Mouse (Mus musculus) CH12.LX (cell line): ENCODE data around the gene Lgi2. TPM values are rescaled to one million over a fixed set of nuclear protein-coding genes. Genes with fewer than 3 reads are reported as not detected.

Experiments used
- DNase-seq: peaks from one replicate; pipeline ENCODE4 v3.0.0-alpha.2; 2013; ENCODE audit errors: extremely low read depth
- H3K27ac ChIP-seq: 2 replicates; pipeline ENCODE4 v1.5.1; 2012; ENCODE audit warnings: low read depth, mild to moderate bottlenecking, control low read depth, moderate library complexity; ENCODE audit not compliant: insufficient read depth
- H3K27me3 ChIP-seq: replicated peaks from 2 replicates; pipeline ENCODE3; 2012; ENCODE audit warnings: inconsistent platforms
- H3K36me3 ChIP-seq, 2 experiments: replicated peaks in 1 of 2; 2 replicates each; pipeline versions ENCODE3 to v1.6.1; 2012; ENCODE audit warnings: inconsistent platforms in 1 of 2, low read length in 1 of 2, mild to moderate bottlenecking in 1 of 2, mixed read lengths in 1 of 2, moderate library complexity in 1 of 2; ENCODE audit not compliant: control insufficient read depth in 1 of 2, insufficient read depth in 1 of 2
- H3K4me1 ChIP-seq, 2 experiments: 2 replicates each; pipeline ENCODE4 v1.6.1; 2012; ENCODE audit warnings: inconsistent platforms in 1 of 2, moderate library complexity in 1 of 2; ENCODE audit not compliant: insufficient read depth in 2 of 2, control insufficient read depth in 1 of 2
- H3K4me2 ChIP-seq: 2 replicates; pipeline ENCODE4 v1.6.1; 2012; ENCODE audit warnings: low read depth, mild to moderate bottlenecking, control low read depth; ENCODE audit not compliant: poor library complexity, insufficient read depth, severe bottlenecking
- H3K4me3 ChIP-seq, 3 experiments: fragments of 150-350 bp in 1 of 3; sonication (generic) in 1 of 3; replicated peaks in 1 of 3; 2 replicates each; pipeline versions ENCODE3 to v1.5.1; 2011 to 2012; ENCODE audit warnings: low read depth in 2 of 3, low read length in 2 of 3, mild to moderate bottlenecking in 2 of 3, moderate library complexity in 2 of 3, control low read depth in 1 of 3, improper control_type of control experiment in 1 of 3, inconsistent platforms in 1 of 3, mixed read lengths in 1 of 3; ENCODE audit not compliant: poor library complexity in 1 of 3
- H3K79me2 ChIP-seq: replicated peaks from 2 replicates; pipeline ENCODE4 v1.6.1; 2012; ENCODE audit warnings: mild to moderate bottlenecking, moderate library complexity; ENCODE audit not compliant: control insufficient read depth, poor library complexity, insufficient read depth, severe bottlenecking; ENCODE audit errors: extremely low read depth
- H3K9ac ChIP-seq: 2 replicates; pipeline ENCODE4 v1.6.1; 2012; ENCODE audit warnings: low read depth, mild to moderate bottlenecking, control low read depth, moderate library complexity; ENCODE audit not compliant: insufficient read depth
- H3K9me3 ChIP-seq: replicated peaks from 2 replicates; pipeline ENCODE3; 2012; ENCODE audit warnings: low read length, inconsistent platforms, mixed read lengths
- BHLHE40 ChIP-seq: IDR thresholded peaks from 2 replicates; pipeline ENCODE4 v1.6.1; 2011; ENCODE audit warnings: mild to moderate bottlenecking, low read depth, low read length, improper control_type of control experiment
- CTCF ChIP-seq, 2 experiments: IDR thresholded peaks in 1 of 2; conservative IDR thresholded peaks in 1 of 2; 2 replicates each; pipeline ENCODE4 v1.5.1; 2011 to 2012; ENCODE audit warnings: low read depth in 2 of 2, low read length in 2 of 2, improper control_type of control experiment in 1 of 2, inconsistent platforms in 1 of 2, mild to moderate bottlenecking in 1 of 2, moderate library complexity in 1 of 2
- ELF1 ChIP-seq: IDR thresholded peaks from 2 replicates; pipeline ENCODE4 v1.6.1; 2014; ENCODE audit warnings: low read depth, mild to moderate bottlenecking, inconsistent platforms, low read length, improper control_type of control experiment
- EP300 ChIP-seq: IDR thresholded peaks from 2 replicates; pipeline ENCODE4 v1.6.1; 2011; ENCODE audit warnings: low read length, improper control_type of control experiment
- GABPA ChIP-seq: IDR thresholded peaks from 2 replicates; pipeline ENCODE4 v1.6.1; 2012; ENCODE audit warnings: low read depth, low read length, improper control_type of control experiment, inconsistent platforms; ENCODE audit not compliant: insufficient replicate concordance
- IRF4 ChIP-seq: IDR thresholded peaks from 2 replicates; pipeline ENCODE4 v1.6.1; 2014; ENCODE audit warnings: low read depth, mild to moderate bottlenecking, inconsistent platforms, low read length, improper control_type of control experiment
- JUND ChIP-seq: conservative IDR thresholded peaks from 2 replicates; pipeline ENCODE4 v1.6.1; 2011; ENCODE audit warnings: low read depth, low read length, improper control_type of control experiment
- KAT2A ChIP-seq: IDR thresholded peaks from 2 replicates; pipeline ENCODE4 v1.6.1; 2012; ENCODE audit warnings: low read length, improper control_type of control experiment, inconsistent platforms; ENCODE audit not compliant: insufficient replicate concordance
- MAFK ChIP-seq: IDR thresholded peaks from 2 replicates; pipeline ENCODE4 v1.6.1; 2011; ENCODE audit warnings: low read length, improper control_type of control experiment; ENCODE audit not compliant: insufficient replicate concordance
- MAX ChIP-seq: IDR thresholded peaks from 2 replicates; pipeline ENCODE4 v1.6.1; 2011; ENCODE audit warnings: low read length, improper control_type of control experiment
- MXI1 ChIP-seq: IDR thresholded peaks from 2 replicates; pipeline ENCODE4 v1.6.1; 2011; ENCODE audit warnings: mild to moderate bottlenecking, low read depth, low read length, improper control_type of control experiment
- NELFE ChIP-seq: IDR thresholded peaks from 2 replicates; pipeline ENCODE4 v1.6.1; 2011; ENCODE audit warnings: low read depth, low read length, improper control_type of control experiment
- NRF1 ChIP-seq: IDR thresholded peaks from 2 replicates; pipeline ENCODE4 v1.6.1; 2014; ENCODE audit warnings: low read depth, mild to moderate bottlenecking, inconsistent platforms, low read length, improper control_type of control experiment, moderate library complexity
- POLR2A ChIP-seq: IDR thresholded peaks from 2 replicates; pipeline ENCODE4 v1.6.1; 2011; ENCODE audit warnings: low read depth, mild to moderate bottlenecking, improper control_type of control experiment, low read length
- RCOR1 ChIP-seq: conservative IDR thresholded peaks from 2 replicates; pipeline ENCODE4 v1.6.1; 2012; ENCODE audit warnings: low read depth, mild to moderate bottlenecking, inconsistent platforms, low read length, improper control_type of control experiment
- SIN3A ChIP-seq: IDR thresholded peaks from 2 replicates; pipeline ENCODE4 v1.6.1; 2012; ENCODE audit warnings: low read length, improper control_type of control experiment, inconsistent platforms
- TBP ChIP-seq: conservative IDR thresholded peaks from 2 replicates; pipeline ENCODE4 v1.6.1; 2011; ENCODE audit warnings: low read depth, low read length, improper control_type of control experiment
- USF1 ChIP-seq: IDR thresholded peaks from 2 replicates; pipeline ENCODE4 v1.6.1; 2014; ENCODE audit warnings: low read depth, mild to moderate bottlenecking, inconsistent platforms, low read length, improper control_type of control experiment
- USF2 ChIP-seq: conservative IDR thresholded peaks from 2 replicates; pipeline ENCODE4 v1.6.1; 2011; ENCODE audit warnings: low read depth, low read length, improper control_type of control experiment
- ZC3H11A ChIP-seq: IDR thresholded peaks from 2 replicates; pipeline ENCODE4 v1.6.1; 2012; ENCODE audit warnings: low read depth, mild to moderate bottlenecking, inconsistent platforms, low read length, improper control_type of control experiment
- ZMIZ1 ChIP-seq: IDR thresholded peaks from 2 replicates; pipeline ENCODE4 v1.6.1; 2012; ENCODE audit warnings: low read depth, mild to moderate bottlenecking, inconsistent platforms, low read length, improper control_type of control experiment
- ZNF384 ChIP-seq: IDR thresholded peaks from 2 replicates; pipeline ENCODE4 v1.6.1; 2012; ENCODE audit warnings: low read depth, low read length, improper control_type of control experiment, inconsistent platforms
- dilution Hi-C: fragments of 300-500 bp; cut with MboI; formaldehyde crosslinking; loops from 2 replicates; pipeline ENCODE4 v1.14.3; 2020; ENCODE audit warnings: low sequenced_read_pairs; ENCODE audit not compliant: extremely low pct_unique_long_range_greater_than_20kb, extremely low pct_ligation_motif_present
- in situ Hi-C: fragments of 300-500 bp; cut with MboI; formaldehyde crosslinking; loops from 3 replicates; pipeline ENCODE4 v1.14.3; 2019; ENCODE audit warnings: low sequenced_read_pairs, low pct_ligation_motif_present, low pct_unique_long_range_greater_than_20kb, mixed read lengths
- polyA plus RNA-seq: library from polyadenylated mRNA; unstranded; fragments of >175 nt; gene quantifications from 2 replicates; pipeline ENCODE4 v1.2.1, GENCODE M21; 2012; ENCODE audit warnings: low read depth; ENCODE audit not compliant: insufficient read length
- total RNA-seq, 2 experiments: library from RNA; depleted of rRNA; stranded (reverse); fragments of 300-350 nt in 1 of 2; fragments of >200 nt in 1 of 2; gene quantifications; 2 replicates each; pipeline ENCODE4 v1.2.3; 2012 to 2014

Gene Lgi2
- total and polyA plus RNA-seq, 3 experiments: not detected

DNA sequence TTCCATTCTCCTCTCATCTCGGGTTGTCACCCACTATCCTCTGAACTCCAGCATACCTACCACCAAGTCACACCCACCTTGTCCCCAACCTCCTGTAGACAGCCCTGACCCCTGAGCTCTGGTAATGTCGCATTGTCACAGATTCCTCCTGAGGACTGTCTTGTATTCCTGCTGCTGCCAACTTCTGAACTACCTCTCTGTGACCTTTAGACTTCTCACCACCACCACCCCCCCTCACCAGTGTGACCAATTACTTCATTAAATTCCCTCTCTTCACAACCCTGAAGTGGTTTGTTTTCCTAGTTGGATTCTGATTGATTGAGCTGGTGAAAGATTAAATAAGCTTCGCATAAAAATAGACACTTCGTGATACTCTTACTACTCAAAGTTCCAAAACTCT lies 22.4 kb upstream of the Lgi2 start:
- dilution Hi-C loops: no loop called here
- Histone ChIP-seq H3K4me1 (no peaks in the 10 kb centered on the region), H3K36me3 (no peaks in the 10 kb centered on the region)

DNA sequence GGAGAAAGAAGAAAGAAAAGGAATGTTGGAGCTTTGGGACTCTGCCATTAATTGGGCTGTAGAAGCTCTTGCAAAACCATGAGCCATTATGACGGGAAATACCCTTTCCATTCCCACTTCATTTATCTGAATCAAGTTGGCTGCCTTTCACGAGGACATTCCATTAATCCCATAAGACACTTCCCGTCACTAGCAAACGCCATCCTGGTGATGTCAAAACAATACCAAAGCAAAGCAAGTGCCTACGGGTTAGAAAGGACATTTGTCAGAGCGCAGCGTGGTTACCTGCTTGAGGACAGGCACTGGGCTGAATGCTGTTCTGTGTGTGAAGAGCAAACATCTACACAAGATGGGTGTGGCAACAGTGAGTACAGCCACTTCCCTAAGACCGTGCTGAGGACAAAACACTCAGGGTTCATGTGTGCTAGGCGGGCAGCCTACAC lies 21.1 kb upstream of the Lgi2 start:
- Histone ChIP-seq H3K4me1 (no peaks in the 10 kb centered on the region), H3K4me2 (no peak overlapping the region), H3K27me3 (peaks cover 4% of the 10 kb centered on the region), H3K9me3 (peaks cover 4% of the 10 kb centered on the region), H3K36me3 (no peaks in the 10 kb centered on the region), H3K27ac (no peak overlapping the region), H3K4me3 (no peak overlapping the region), H3K79me2 (no peaks in the 10 kb centered on the region), H3K9ac (no peak overlapping the region)
- dilution Hi-C loops: no loop called here
- TF ChIP-seq MAFK: no peak
- TF ChIP-seq TBP: no peak
- TF ChIP-seq ZNF384: no peak
- TF ChIP-seq MAX: no peak
- TF ChIP-seq POLR2A: no peak
- TF ChIP-seq MXI1: no peak
- TF ChIP-seq ZC3H11A: no peak
- TF ChIP-seq NELFE: no peak
- no peak for DNase-seq
- in situ Hi-C loops: no loop called here

More for the DNA sequence above, 22.4 kb upstream of the Lgi2 start:
- TF ChIP-seq ELF1 (no peak), MAFK (no peak), IRF4 (no peak), GABPA (no peak)
- Histone ChIP-seq H3K9ac (no peak overlapping the region), H3K4me3 (no peak overlapping the region), H3K27ac (no peak overlapping the region; the same call in 1 of the 2 replicates), H3K27me3 (peaks cover 4% of the 10 kb centered on the region), H3K4me2 (no peak overlapping the region), H3K79me2 (no peaks in the 10 kb centered on the region), H3K9me3 (peaks cover 4% of the 10 kb centered on the region)
- no peak for DNase-seq
- in situ Hi-C loops: no loop called here

DNA sequence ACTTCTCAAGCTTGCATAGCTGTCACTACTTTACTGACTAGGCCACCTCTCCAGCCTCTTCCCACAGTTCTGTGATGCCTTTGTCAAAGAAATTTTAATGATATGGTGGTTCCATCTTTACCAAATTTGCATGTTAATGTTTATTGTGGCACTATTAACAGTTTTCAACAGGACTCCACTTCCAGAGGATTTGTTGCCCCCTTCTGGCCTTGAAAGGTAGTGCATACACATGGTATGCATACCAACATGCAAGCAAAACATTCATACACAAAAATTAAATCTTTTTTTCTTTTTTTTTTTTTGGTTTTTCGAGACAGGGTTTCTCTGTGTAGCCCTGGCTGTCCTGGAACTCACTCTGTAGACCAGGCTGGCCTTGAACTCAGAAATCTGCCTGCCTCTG lies 6.3 kb upstream of the Lgi2 start:
- Histone ChIP-seq H3K27ac (no peak overlapping the region), H3K36me3 (no peaks in the 10 kb centered on the region), H3K79me2 (no peaks in the 10 kb centered on the region), H3K9me3 (peaks cover 22% of the 10 kb centered on the region), H3K4me1 (no peaks in the 10 kb centered on the region), H3K9ac (no peak overlapping the region), H3K4me2 (no peak overlapping the region), H3K27me3 (no peaks in the 10 kb centered on the region), H3K4me3 (no peak overlapping the region)
- TF ChIP-seq ZMIZ1: no peak
- no peak for TF ChIP-seq MXI1
- TF ChIP-seq RCOR1: no peak
- no peak for TF ChIP-seq NRF1
- no peak for TF ChIP-seq JUND
- no peak for TF ChIP-seq MAFK
- no peak for TF ChIP-seq ELF1
- TF ChIP-seq USF1: no peak
- TF ChIP-seq SIN3A: no peak
- no peak for TF ChIP-seq USF2
- no peak for TF ChIP-seq BHLHE40
- no peak for TF ChIP-seq KAT2A
- TF ChIP-seq EP300: no peak
- TF ChIP-seq CTCF (conservative IDR thresholded peaks at IDR 0.05 in 1 of 2, IDR thresholded peaks at IDR 0.05 in 1 of 2; ENCODE audit: low read depth in 2 of 2, low read length in 2 of 2): no peak
- DNase-seq: no peak
- in situ Hi-C loops (no loop called here), dilution Hi-C loops (no loop called here)
